Mouse (Mus musculus): ENCODE measurements around the gene 4931414P19Rik.

The 4931414P19Rik gene

GRCm38 (mm10) chr14:54579638-54580037, 26.2 kb downstream of the 4931414P19Rik start:
- no peak for DNase-seq

- peak; percentile 76 for DNase-seq
These were observed 27.7 kb downstream of the 4931414P19Rik start for GRCm38 (mm10) chr14:54578063-54578462.

GRCm38 (mm10) chr14:54577089-54577982, 28.5 kb downstream of the 4931414P19Rik start, which contains the start of gene Ajuba:
Gene Ajuba, minus strand, starts transcription at chr14:54577558.
- DNase-seq = peak; percentile 95

- peak; percentile 57 for DNase-seq
These were observed 29.3 kb downstream of the 4931414P19Rik start for GRCm38 (mm10) chr14:54576241-54577088.

- DNase-seq = peak; percentile 92
These were observed 30.2 kb downstream of the 4931414P19Rik start for GRCm38 (mm10) chr14:54575631-54576030.

- DNase-seq = peak; percentile 36
These were observed 30.8 kb downstream of the 4931414P19Rik start for GRCm38 (mm10) chr14:54575031-54575430.

GRCm38 (mm10) chr14:54574253-54574652, 31.5 kb downstream of the 4931414P19Rik start:
- peak; percentile 26 for DNase-seq

- DNase-seq = peak; percentile 88
These were observed 32.7 kb downstream of the 4931414P19Rik start for GRCm38 (mm10) chr14:54572790-54573736.

GRCm38 (mm10) chr14:54572122-54572521, 33.7 kb downstream of the 4931414P19Rik start:
- DNase-seq = no peak

- peak; percentile 45 for DNase-seq
These were observed 36.1 kb downstream of the 4931414P19Rik start for GRCm38 (mm10) chr14:54569451-54570392.

- DNase-seq = peak; percentile 82
These were observed 36.9 kb downstream of the 4931414P19Rik start for GRCm38 (mm10) chr14:54568694-54569414.

GRCm38 (mm10) chr14:54560527-54561242, 45.1 kb downstream of the 4931414P19Rik start:
- DNase-seq = no peak

GRCm38 (mm10) chr14:54557330-54557729, 48.5 kb downstream of the 4931414P19Rik start:
- DNase-seq = no peak

GRCm38 (mm10) chr14:54553975-54554769, 51.6 kb downstream of the 4931414P19Rik start, which contains the start of gene Haus4:
Gene Haus4, minus strand, starts transcription at chr14:54554616.
- DNase-seq = peak; percentile 94

- DNase-seq = peak; percentile 70
These were observed 52.3 kb downstream of the 4931414P19Rik start for GRCm38 (mm10) chr14:54553454-54553974.

- no peak for DNase-seq
These were observed 61.1 kb downstream of the 4931414P19Rik start for GRCm38 (mm10) chr14:54544703-54545102.

GRCm38 (mm10) chr14:54540771-54541170, 65.0 kb downstream of the 4931414P19Rik start:
- DNase-seq = peak; percentile 20

GRCm38 (mm10) chr14:54538580-54538979, 67.2 kb downstream of the 4931414P19Rik start:
- DNase-seq = no peak
